Mouse (Mus musculus): ENCODE data around the gene Gabpa.

DNA sequence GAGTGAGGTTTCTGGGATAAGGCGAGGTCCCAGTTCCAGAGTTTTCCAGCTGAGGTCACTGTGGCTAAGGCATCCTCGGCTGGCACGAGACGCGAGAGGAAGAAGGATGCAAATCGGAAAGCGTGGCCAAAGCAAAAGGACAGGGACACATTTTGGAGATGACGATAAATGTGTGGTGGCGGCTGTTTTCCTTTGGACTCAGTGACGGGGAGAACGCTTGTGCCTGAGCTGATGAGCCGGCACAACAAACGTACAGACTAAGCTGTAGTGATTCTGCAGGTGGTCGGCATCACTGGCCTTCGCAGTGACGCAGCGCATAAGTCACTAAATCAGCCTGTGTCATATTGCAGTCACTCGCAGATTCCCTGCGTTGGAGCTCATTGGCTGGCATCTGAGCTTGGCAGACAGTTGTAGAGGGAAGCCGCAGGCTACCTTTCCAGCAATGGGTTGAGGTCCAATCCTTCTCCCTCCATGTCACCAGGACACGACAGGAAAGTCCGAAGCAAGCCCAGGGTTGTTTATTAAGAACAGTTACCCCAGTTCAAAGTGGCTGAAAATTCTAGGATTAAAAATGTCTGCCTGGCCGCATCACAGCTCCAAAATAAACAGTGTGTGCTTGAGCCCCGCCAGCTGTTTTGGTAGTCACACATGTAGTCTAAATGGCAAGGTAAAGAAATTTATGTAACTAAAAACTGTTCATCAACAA, 40.4 kb downstream of the Gabpa start:
- TF ChIP-seq CTCF (IDR thresholded peaks at IDR 0.05; ENCODE audit: control insufficient read depth, insufficient read depth, insufficient read length): no peak
- no peak for TF ChIP-seq MAX (IDR thresholded peaks at IDR 0.05)
